ENCODE assay signal across 8 mouse cellular contexts in genomic region chr12:17000628-17001027, GRCm38 (mm10). TPM values are rescaled to one million over a fixed set of nuclear protein-coding genes. Genes with fewer than 3 reads are reported as not detected.
DNase-seq lines count a peak whose midpoint lies in the region; ATAC-seq and TF ChIP-seq lines count a peak whose summit lies in the region.

No protein-coding gene starts in this region.

- WGBS in spleen, adult 2 months: 9% methylated on average over 6 of the region's 6 CpGs
- WGBS in embryonic facial prominence, embryonic 10.5 days: 57% methylated on average over 6 of the region's 6 CpGs
- WGBS in hindbrain, embryonic 16.5 days: 58% methylated on average over 6 of the region's 6 CpGs

- no peak overlapping the region for H3K9ac ChIP-seq in hindbrain, embryonic 16.5 days (ENCODE audit: low read depth, low read length)

- no peaks in the 10 kb centered on the region for H3K27me3 ChIP-seq in spleen, adult 2 months (ENCODE audit: control insufficient read depth, insufficient read depth, low read length)
- H3K27me3 ChIP-seq in embryonic facial prominence, embryonic 10.5 days (replicated peaks; ENCODE audit: low read depth, poor library complexity, severe bottlenecking): peaks cover 49% of the 10 kb centered on the region
- H3K27me3 ChIP-seq in hindbrain, embryonic 16.5 days (replicated peaks; ENCODE audit: control insufficient read depth, insufficient read depth, low read length): peaks cover 25% of the 10 kb centered on the region

- TF ChIP-seq CTCF in spleen, adult 2 months (IDR thresholded peaks at IDR 0.05; ENCODE audit: extremely low read depth, insufficient read depth, insufficient read length, insufficient replicate concordance): no peak

- no peak overlapping the region for H3K4me2 ChIP-seq in hindbrain, embryonic 16.5 days (ENCODE audit: low read length)

- H3K4me1 ChIP-seq in spleen, adult 2 months (ENCODE audit: control insufficient read depth, insufficient read depth, insufficient read length): peaks cover 9% of the 10 kb centered on the region; the same call in 1 of the 2 replicates
- peaks cover 24% of the 10 kb centered on the region for H3K4me1 ChIP-seq in embryonic facial prominence, embryonic 10.5 days
- peaks cover 6% of the 10 kb centered on the region for H3K4me1 ChIP-seq in hindbrain, embryonic 16.5 days (ENCODE audit: control insufficient read depth, insufficient read depth, low read depth, low read length)

- no peaks in the 10 kb centered on the region for H3K9me3 ChIP-seq in embryonic facial prominence, embryonic 10.5 days
- no peaks in the 10 kb centered on the region for H3K9me3 ChIP-seq in hindbrain, embryonic 16.5 days (ENCODE audit: control insufficient read depth, low read length)

- no peak for ATAC-seq in hindbrain, embryonic 16.5 days

- no peak for TF ChIP-seq POLR2A in spleen, adult 2 months (IDR thresholded peaks at IDR 0.05; ENCODE audit: low read depth, low read length)

- H3K27ac ChIP-seq in spleen, adult 2 months (ENCODE audit: insufficient read depth, low read length): peak overlapping the region; percentile 72; the same call in 1 of the 2 replicates
- H3K27ac ChIP-seq in embryonic facial prominence, embryonic 10.5 days (replicated peaks): no peak overlapping the region
- no peak overlapping the region for H3K27ac ChIP-seq in hindbrain, embryonic 16.5 days (ENCODE audit: low read depth, low read length)

- H3K36me3 ChIP-seq in spleen, adult 2 months (ENCODE audit: control insufficient read depth, insufficient read depth, low read length): no peaks in the 10 kb centered on the region
- H3K36me3 ChIP-seq in embryonic facial prominence, embryonic 10.5 days (replicated peaks): peaks cover 1% of the 10 kb centered on the region; the same call in 1 of the 2 replicates
- no peaks in the 10 kb centered on the region for H3K36me3 ChIP-seq in hindbrain, embryonic 16.5 days (ENCODE audit: control insufficient read depth, insufficient read depth, low read length)

- no peak overlapping the region for H3K4me3 ChIP-seq in spleen, adult 2 months (ENCODE audit: extremely low read depth, insufficient read depth, insufficient read length)
- H3K4me3 ChIP-seq in embryonic facial prominence, embryonic 10.5 days: peak overlapping the region; percentile 73; the same call in 1 of the 2 replicates
- H3K4me3 ChIP-seq in hindbrain, embryonic 16.5 days (ENCODE audit: low read length): no peak overlapping the region

- peak in 1 of 2 experiments; percentile 37 for DNase-seq in spleen, adult 2 months (ENCODE audit: low read depth in 1 of 2, low spot score in 2 of 2)
- DNase-seq in spleen, postnatal 14 days (ENCODE audit: low spot score in 2 of 2): no peak
- no peak for DNase-seq in embryonic facial prominence, embryonic 10.5 days (ENCODE audit: low spot score)
- DNase-seq in lung, adult 18-20 months: peak; percentile 58 to 59
- peak; percentile 36 for DNase-seq in thymus, postnatal 25 days
- DNase-seq in c-Kit-positive CD71-positive TER-119-positive erythroid progenitor cells, embryonic 14.5 days (ENCODE audit: low spot score): no peak
- DNase-seq in gastrocnemius, postnatal 4 days (ENCODE audit: low spot score in 2 of 2): no peak

RNA-seq across cellular contexts. Expression of gene Pqlc3, which starts 0.4 kb away (rescaled TPM):
- 42.5 and 86.2 TPM in 2 replicates for polyA plus RNA-seq in spleen, adult 2 months (2012; rRNA removed)
- polyA plus RNA-seq in embryonic facial prominence, embryonic 10.5 days (2016; fragmentation: Nextera tagmentation; extraction: Ambion mirVana): 5.0 and 5.5 TPM in 2 replicates
- total RNA-seq in gastrocnemius, postnatal 4 days (2021): 1 to 10 TPM; 4.3 to 4.4 TPM
- 1.7 and 2.1 TPM in 2 replicates for polyA plus RNA-seq in hindbrain, embryonic 16.5 days (2015; fragmentation: Nextera tagmentation; extraction: Ambion mirVana)

RNA-seq across cellular contexts. Expression of gene 2410004P03Rik, which starts 10.9 kb away (rescaled TPM):
- polyA plus RNA-seq in spleen, adult 2 months (2012; rRNA removed): 0.07 and 0.32 TPM in 2 replicates
- 1.4 and 1.5 TPM in 2 replicates for polyA plus RNA-seq in embryonic facial prominence, embryonic 10.5 days (2016; fragmentation: Nextera tagmentation; extraction: Ambion mirVana)
- total RNA-seq in gastrocnemius, postnatal 4 days (2021): under 1 TPM in 1 of 2 experiments, not detected in 1; 0.08 TPM
- polyA plus RNA-seq in hindbrain, embryonic 16.5 days (2015; fragmentation: Nextera tagmentation; extraction: Ambion mirVana): 8.2 and 9.1 TPM in 2 replicates

Comparison
In these comparisons a context has a peak if more than half of its experiments do, and no peak if none do; other contexts are left out.
1. DNase-seq: peak in lung, adult 18-20 months (2 of 2) and thymus, postnatal 25 days (single experiment); none in spleen, postnatal 14 days (0 of 2), embryonic facial prominence, embryonic 10.5 days (single experiment), c-Kit-positive CD71-positive TER-119-positive erythroid progenitor cells, embryonic 14.5 days (single experiment) and gastrocnemius, postnatal 4 days (0 of 2).